22 mouse cellular contexts compared by ENCODE assay signal in genomic region chr8:106063046-106063445, GRCm38 (mm10). TPM values are rescaled to one million over a fixed set of nuclear protein-coding genes. Genes with fewer than 3 reads are reported as not detected.
DNase-seq lines count a peak whose midpoint lies in the region; ATAC-seq and TF ChIP-seq lines count a peak whose summit lies in the region.
"Had no signal": no experiment of that assay in that cellular context is flagged by ENCODE, and none has a peak within 500 bp of the region (broad histone marks: within the 10 kb centered on the region; RNA-seq: fewer than 3 reads in every experiment).

No protein-coding gene starts in this region.

- TF ChIP-seq EP300 in liver, embryonic 14.5 days (IDR thresholded peaks at IDR 0.05; ENCODE audit: low read depth), result no peak

- no peak overlapping the region; the same call in 1 of the 2 replicates for H3K4me3 ChIP-seq in G1E (ENCODE audit: low read depth, low read length)
- no peak overlapping the region; a peak in 1 of 4 replicates for H3K4me3 ChIP-seq in liver, embryonic 14.5 days (ENCODE audit: insufficient read depth in 1 of 2, low read depth in 2 of 2, low read length in 2 of 2)
- no peak overlapping the region for H3K4me3 ChIP-seq in hindbrain, embryonic 16.5 days (ENCODE audit: low read length)
- H3K4me3 ChIP-seq in forebrain, embryonic 16.5 days (replicated peaks; ENCODE audit: low read length), result no peak overlapping the region
- H3K4me3 ChIP-seq: heart, adult 2 months; heart, embryonic 15.5 days; hindbrain, embryonic 10.5 days; left cerebral cortex, adult 2 months; lung, embryonic 15.5 days had no signal

- 0 out of 2 replicates have a peak overlapping the region, but pooled peaks have one; percentile 9 for H3K27ac ChIP-seq in liver, embryonic 14.5 days
- H3K27ac ChIP-seq in hindbrain, embryonic 16.5 days (ENCODE audit: low read depth, low read length), result no peak overlapping the region
- no peak overlapping the region for H3K27ac ChIP-seq in forebrain, embryonic 16.5 days (ENCODE audit: low read length)
- H3K27ac ChIP-seq: heart, adult 2 months; heart, embryonic 15.5 days; hindbrain, embryonic 10.5 days; left cerebral cortex, adult 2 months; lung, embryonic 15.5 days had no signal

- H3K4me1 ChIP-seq in G1E (ENCODE audit: insufficient read depth, low read depth, low read length), result peaks cover 38% of the 10 kb centered on the region
- H3K4me1 ChIP-seq in liver, embryonic 14.5 days (replicated peaks; ENCODE audit: control insufficient read depth in 2 of 2, insufficient read depth in 2 of 2, low read length in 1 of 2), result peaks cover 22 to 23% of the 10 kb centered on the region in 2 experiments
- H3K4me1 ChIP-seq in hindbrain, embryonic 16.5 days (ENCODE audit: control insufficient read depth, insufficient read depth, low read depth, low read length), result peaks cover 23% of the 10 kb centered on the region
- peaks cover 21% of the 10 kb centered on the region for H3K4me1 ChIP-seq in forebrain, embryonic 16.5 days (replicated peaks; ENCODE audit: control insufficient read depth, insufficient read depth, low read length)

- peak; percentile 17; the same call in 1 of the 2 replicates for ATAC-seq in G1E (ENCODE audit: extremely low read depth, insufficient number of reproducible peaks, low FRiP score, poor library complexity, severe bottlenecking)
- ATAC-seq in liver, embryonic 14.5 days (ENCODE audit: insufficient read depth), result no peak
- ATAC-seq in hindbrain, embryonic 16.5 days, result no peak
- no peak for ATAC-seq in forebrain, embryonic 16.5 days
- ATAC-seq: intestine, postnatal 0 days; midbrain, embryonic 16.5 days had no signal

- no peaks in the 10 kb centered on the region for H3K9me3 ChIP-seq in G1E (replicated peaks)
- H3K9me3 ChIP-seq in liver, embryonic 14.5 days (ENCODE audit: control insufficient read depth, low read length), result no peaks in the 10 kb centered on the region
- no peaks in the 10 kb centered on the region for H3K9me3 ChIP-seq in hindbrain, embryonic 16.5 days (ENCODE audit: control insufficient read depth, low read length)
- H3K9me3 ChIP-seq in forebrain, embryonic 16.5 days (ENCODE audit: control insufficient read depth, low read length), result no peaks in the 10 kb centered on the region
- H3K9me3 ChIP-seq: heart, embryonic 15.5 days; hindbrain, embryonic 10.5 days; lung, embryonic 15.5 days had no signal

- peak; percentile 43 for DNase-seq in heart, adult 11 months
- DNase-seq in heart, postnatal 4 days, result no peak
- DNase-seq in G1E (ENCODE audit: low spot score), result peak; percentile 28
- no peak for DNase-seq in liver, embryonic 14.5 days (ENCODE audit: low read depth in 3 of 3, low spot score in 3 of 3)
- peak; percentile 63 for DNase-seq in naive thymus-derived CD4-positive, alpha-beta T cell, adult 2 months (ENCODE audit: low read depth)
- DNase-seq in thymus, postnatal 10 days (ENCODE audit: low spot score in 2 of 2), result no peak
- DNase-seq: adrenal gland, adult 2 months; cerebellum, adult 11 months; cerebellum, postnatal 14 days; gastrocnemius, postnatal 10 days; heart, adult 2 months; kidney, postnatal 14 days had no signal

- no peaks in the 10 kb centered on the region for H3K27me3 ChIP-seq in G1E (ENCODE audit: insufficient read depth, low read length)
- H3K27me3 ChIP-seq in liver, embryonic 14.5 days (ENCODE audit: control insufficient read depth, insufficient read depth, low read length), result no peaks in the 10 kb centered on the region
- no peaks in the 10 kb centered on the region for H3K27me3 ChIP-seq in hindbrain, embryonic 16.5 days (replicated peaks; ENCODE audit: control insufficient read depth, insufficient read depth, low read length)
- H3K27me3 ChIP-seq in forebrain, embryonic 16.5 days (replicated peaks; ENCODE audit: control insufficient read depth, insufficient read depth, low read length), result no peaks in the 10 kb centered on the region
- H3K27me3 ChIP-seq: heart, embryonic 15.5 days; lung, embryonic 15.5 days had no signal

- peaks cover 8% of the 10 kb centered on the region for H3K36me3 ChIP-seq in G1E (replicated peaks)
- no peaks in the 10 kb centered on the region for H3K36me3 ChIP-seq in liver, embryonic 14.5 days (replicated peaks; ENCODE audit: control insufficient read depth, insufficient read depth, low read depth)
- no peaks in the 10 kb centered on the region for H3K36me3 ChIP-seq in hindbrain, embryonic 16.5 days (ENCODE audit: control insufficient read depth, insufficient read depth, low read length)
- no peaks in the 10 kb centered on the region for H3K36me3 ChIP-seq in forebrain, embryonic 16.5 days (ENCODE audit: control insufficient read depth, insufficient read depth)
- H3K36me3 ChIP-seq: heart, embryonic 15.5 days; hindbrain, embryonic 10.5 days; lung, embryonic 15.5 days had no signal

- WGBS in liver, embryonic 14.5 days (ENCODE audit: insufficient replicate concordance), result 57% methylated on average over 7 of the region's 7 CpGs
- WGBS in hindbrain, embryonic 16.5 days, result 95% methylated on average over 7 of the region's 7 CpGs
- 96% methylated on average over 7 of the region's 7 CpGs for WGBS in forebrain, embryonic 16.5 days

- H3K9ac ChIP-seq in liver, embryonic 14.5 days (replicated peaks), result no peak overlapping the region
- H3K9ac ChIP-seq in hindbrain, embryonic 16.5 days (ENCODE audit: low read depth, low read length), result no peak overlapping the region
- no peak overlapping the region for H3K9ac ChIP-seq in forebrain, embryonic 16.5 days (replicated peaks; ENCODE audit: low read depth, low read length)
- H3K9ac ChIP-seq: heart, embryonic 15.5 days; lung, embryonic 15.5 days had no signal

- no peak for TF ChIP-seq CTCF in G1E (IDR thresholded peaks at IDR 0.05; ENCODE audit: low read depth, low read length)
- TF ChIP-seq CTCF in liver, embryonic 14.5 days (IDR thresholded peaks at IDR 0.05; ENCODE audit: low read depth), result no peak

- peak overlapping the region; percentile 70 for H3K4me2 ChIP-seq in liver, embryonic 14.5 days (ENCODE audit: low read depth)
- H3K4me2 ChIP-seq in hindbrain, embryonic 16.5 days (ENCODE audit: low read length), result no peak overlapping the region
- no peak overlapping the region for H3K4me2 ChIP-seq in forebrain, embryonic 16.5 days (ENCODE audit: low read length)
- H3K4me2 ChIP-seq: heart, embryonic 15.5 days; lung, embryonic 15.5 days had no signal

RNA-seq across cellular contexts. Expression of gene Nfatc3, which starts 4.4 kb away (rescaled TPM):
- total RNA-seq in heart, postnatal 4 days (2021), result 10 to 100 TPM; 24.2 to 26.4 TPM
- total RNA-seq in G1E (2014; fragmentation: Nextera tagmentation) (189 and 192 TPM in 2 replicates), G1E (2017) (29.6 and 31.0 TPM in 2 replicates)
- polyA plus RNA-seq in G1E (2012), result 13.0 and 15.0 TPM in 2 replicates
- polyA plus RNA-seq in liver, embryonic 14.5 days (2012; rRNA removed), result 10.2 TPM in 2 replicates
- polyA plus RNA-seq in liver, embryonic 14.5 days (2014; fragmentation: Nextera tagmentation; extraction: Ambion mirVana), result 2.6 and 2.7 TPM in 2 replicates
- 2.1 and 2.6 TPM in 2 replicates for polyA plus RNA-seq in hindbrain, embryonic 16.5 days (2015; fragmentation: Nextera tagmentation; extraction: Ambion mirVana)
- 3.2 and 5.3 TPM in 2 replicates for polyA plus RNA-seq in forebrain, embryonic 16.5 days (2015; fragmentation: Nextera tagmentation; extraction: Ambion mirVana)

RNA-seq across cellular contexts. Expression of gene Ddx28, which starts 51.4 kb away (rescaled TPM):
- 1 to 10 TPM; 8.9 to 9.5 TPM for total RNA-seq in heart, postnatal 4 days (2021)
- 9.9 TPM in 2 replicates for total RNA-seq in G1E (2014; fragmentation: Nextera tagmentation)
- 18.6 and 19.4 TPM in 2 replicates for total RNA-seq in G1E (2017)
- polyA plus RNA-seq in G1E (2012), result 22.6 and 26.0 TPM in 2 replicates
- 6.6 and 6.8 TPM in 2 replicates for polyA plus RNA-seq in liver, embryonic 14.5 days (2012; rRNA removed)
- polyA plus RNA-seq in liver, embryonic 14.5 days (2014; fragmentation: Nextera tagmentation; extraction: Ambion mirVana), result 9.1 and 9.4 TPM in 2 replicates
- 20.3 and 22.1 TPM in 2 replicates for polyA plus RNA-seq in hindbrain, embryonic 16.5 days (2015; fragmentation: Nextera tagmentation; extraction: Ambion mirVana)
- polyA plus RNA-seq in forebrain, embryonic 16.5 days (2015; fragmentation: Nextera tagmentation; extraction: Ambion mirVana), result 20.3 and 22.8 TPM in 2 replicates

RNA-seq across cellular contexts. Expression of gene Dpep2nb, which starts 57.3 kb away (rescaled TPM):
- total RNA-seq in heart, postnatal 4 days (2021), result not detected
- total RNA-seq in G1E (2014; fragmentation: Nextera tagmentation), result not detected in 2 replicates
- total RNA-seq in G1E (2017), result 0.16 TPM in 1 of 2 replicates, not detected in the other
- polyA plus RNA-seq in G1E (2012), result not detected in 2 replicates
- not detected in 2 replicates for polyA plus RNA-seq in liver, embryonic 14.5 days (2012; rRNA removed)
- polyA plus RNA-seq in liver, embryonic 14.5 days (2014; fragmentation: Nextera tagmentation; extraction: Ambion mirVana), result not detected in 2 replicates
- not detected in 2 replicates for polyA plus RNA-seq in hindbrain, embryonic 16.5 days (2015; fragmentation: Nextera tagmentation; extraction: Ambion mirVana)
- not detected in 2 replicates for polyA plus RNA-seq in forebrain, embryonic 16.5 days (2015; fragmentation: Nextera tagmentation; extraction: Ambion mirVana)
- total RNA-seq: adrenal gland, adult 2 months; gastrocnemius, postnatal 10 days; heart, adult 2 months; left cerebral cortex, adult 2 months had no signal
- polyA plus RNA-seq: adrenal gland, adult 2 months; heart, adult 2 months; heart, embryonic 15.5 days; hindbrain, embryonic 10.5 days; intestine, postnatal 0 days; limb, embryonic 11.5 days; lung, embryonic 15.5 days; neural tube, embryonic 11.5 days had no signal

Comparison
In these comparisons a context has a peak if more than half of its experiments do, and no peak if none do; other contexts are left out.
1. DNase-seq: peak in heart, adult 11 months (single experiment), G1E (single experiment) and naive thymus-derived CD4-positive, alpha-beta T cell, adult 2 months (single experiment); none in heart, postnatal 4 days (single experiment), liver, embryonic 14.5 days (0 of 3) and thymus, postnatal 10 days (0 of 2).